Mouse (Mus musculus): ENCODE results near the gene Atp10b. TPM values are rescaled to one million over a fixed set of nuclear protein-coding genes. Genes with fewer than 3 reads are reported as not detected.

Atp10b gene
- total and polyA plus RNA-seq, 3 experiments, result not detected

- Histone ChIP-seq H3K9ac (ENCODE audit: insufficient read depth, low read depth) (no peak overlapping the region), H3K79me2 (replicated peaks; ENCODE audit: control insufficient read depth, extremely low read depth, insufficient read depth, poor library complexity, severe bottlenecking) (no peaks in the 10 kb centered on the region), H3K4me1 (ENCODE audit: control insufficient read depth in 1 of 2, insufficient read depth in 2 of 2) (peaks cover 14 to 20% of the 10 kb centered on the region in 2 experiments), H3K4me2 (ENCODE audit: insufficient read depth, low read depth, poor library complexity, severe bottlenecking) (no peak overlapping the region), H3K4me3 (replicated peaks in 1 of 3; ENCODE audit: low read depth in 2 of 3, low read length in 2 of 3, poor library complexity in 1 of 3) (no peak overlapping the region), H3K27ac (ENCODE audit: insufficient read depth, low read depth) (no peak overlapping the region), H3K27me3 (replicated peaks) (no peaks in the 10 kb centered on the region), H3K9me3 (replicated peaks; ENCODE audit: low read length) (no peaks in the 10 kb centered on the region), H3K36me3 (replicated peaks in 1 of 2; ENCODE audit: control insufficient read depth in 1 of 2, insufficient read depth in 1 of 2, low read length in 1 of 2) (no peaks in the 10 kb centered on the region)
- TF ChIP-seq ZKSCAN1 (IDR thresholded peaks at IDR 0.05; ENCODE audit: borderline replicate concordance, low read depth, low read length), result no peak
- TF ChIP-seq CHD1 (IDR thresholded peaks at IDR 0.05; ENCODE audit: low read depth, low read length), result no peak
- no peak for TF ChIP-seq EP300 (IDR thresholded peaks at IDR 0.05; ENCODE audit: low read length)
- no peak for TF ChIP-seq IRF4 (IDR thresholded peaks at IDR 0.05; ENCODE audit: low read depth, low read length)
- no peak for TF ChIP-seq CHD2 (IDR thresholded peaks at IDR 0.05; ENCODE audit: low read length)
- TF ChIP-seq ZMIZ1 (IDR thresholded peaks at IDR 0.05; ENCODE audit: low read depth, low read length), result no peak
- TF ChIP-seq NRF1 (IDR thresholded peaks at IDR 0.05; ENCODE audit: low read depth, low read length), result no peak
- TF ChIP-seq POLR2A (IDR thresholded peaks at IDR 0.05; ENCODE audit: low read depth, low read length), result no peak
- no peak for TF ChIP-seq UBTF (IDR thresholded peaks at IDR 0.05; ENCODE audit: low read depth, low read length)
- no peak for TF ChIP-seq MYC (IDR thresholded peaks at IDR 0.05; ENCODE audit: low read depth, low read length)
- TF ChIP-seq KAT2A (IDR thresholded peaks at IDR 0.05; ENCODE audit: insufficient replicate concordance, low read length), result no peak
- no peak for TF ChIP-seq USF2 (conservative IDR thresholded peaks at IDR 0.05; ENCODE audit: low read depth, low read length)
- TF ChIP-seq MEF2A (IDR thresholded peaks at IDR 0.05; ENCODE audit: borderline replicate concordance, low read depth, low read length), result no peak
- no peak for DNase-seq (ENCODE audit: extremely low read depth)
- in situ Hi-C loops (cut with MboI; ENCODE audit: low pct_ligation_motif_present, low pct_unique_long_range_greater_than_20kb, low sequenced_read_pairs) (no loop called here), dilution Hi-C loops (cut with MboI; ENCODE audit: extremely low pct_ligation_motif_present, extremely low pct_unique_long_range_greater_than_20kb, low sequenced_read_pairs) (no loop called here)
These were observed 20.9 kb downstream of the Atp10b start for GRCm38 (mm10) chr11:43170601-43171000.

- no peak overlapping the region for H3K27ac ChIP-seq (ENCODE audit: insufficient read depth, low read depth)
- in situ Hi-C loops (cut with MboI; ENCODE audit: low pct_ligation_motif_present, low pct_unique_long_range_greater_than_20kb, low sequenced_read_pairs), result no loop called here
- TF ChIP-seq ZKSCAN1 (IDR thresholded peaks at IDR 0.05; ENCODE audit: borderline replicate concordance, low read depth, low read length) (no peak), POLR2A (IDR thresholded peaks at IDR 0.05; ENCODE audit: low read depth, low read length) (peak; percentile 41; the same call in 1 of the 2 replicates), GABPA (IDR thresholded peaks at IDR 0.05; ENCODE audit: insufficient replicate concordance, low read depth, low read length) (no peak), MEF2A (IDR thresholded peaks at IDR 0.05; ENCODE audit: borderline replicate concordance, low read depth, low read length) (peak; percentile 76), MAZ (IDR thresholded peaks at IDR 0.05; ENCODE audit: low read depth, low read length) (peak; percentile 16; the same call in 1 of the 2 replicates), JUND (conservative IDR thresholded peaks at IDR 0.05; ENCODE audit: low read depth, low read length) (peak; percentile 98), MXI1 (IDR thresholded peaks at IDR 0.05; ENCODE audit: low read depth, low read length) (peak; percentile 61), HCFC1 (IDR thresholded peaks at IDR 0.05; ENCODE audit: low read depth, low read length) (no peak), ZMIZ1 (IDR thresholded peaks at IDR 0.05; ENCODE audit: low read depth, low read length) (no peak), TCF12 (IDR thresholded peaks at IDR 0.05; ENCODE audit: low read depth, low read length) (peak; percentile 70), ETS1 (conservative IDR thresholded peaks at IDR 0.05; ENCODE audit: low read depth, low read length) (peak; percentile 92), SIN3A (IDR thresholded peaks at IDR 0.05; ENCODE audit: low read length) (0 out of 2 replicates have a peak, but pooled peaks have one; percentile 53), E2F4 (IDR thresholded peaks at IDR 0.05; ENCODE audit: insufficient replicate concordance, low read depth, low read length) (peak; percentile 67; the same call in 1 of the 2 replicates), UBTF (IDR thresholded peaks at IDR 0.05; ENCODE audit: low read depth, low read length) (no peak), RAD21 (IDR thresholded peaks at IDR 0.05; ENCODE audit: low read depth, low read length) (no peak), JUN (IDR thresholded peaks at IDR 0.05; ENCODE audit: insufficient read depth, low read depth, low read length) (peak; percentile 97), CHD2 (IDR thresholded peaks at IDR 0.05; ENCODE audit: low read length) (peak; percentile 78), NRF1 (IDR thresholded peaks at IDR 0.05; ENCODE audit: low read depth, low read length) (no peak), EP300 (IDR thresholded peaks at IDR 0.05; ENCODE audit: low read length) (peak; percentile 99), BHLHE40 (IDR thresholded peaks at IDR 0.05; ENCODE audit: low read depth, low read length) (peak; percentile 95), MAX (IDR thresholded peaks at IDR 0.05; ENCODE audit: low read length) (peak; percentile 24; the same call in 1 of the 2 replicates), ZC3H11A (IDR thresholded peaks at IDR 0.05; ENCODE audit: low read depth, low read length) (no peak), ELF1 (IDR thresholded peaks at IDR 0.05; ENCODE audit: low read depth, low read length) (peak; percentile 45; the same call in 1 of the 2 replicates), MYC (IDR thresholded peaks at IDR 0.05; ENCODE audit: low read depth, low read length) (peak; percentile 77; the same call in 1 of the 2 replicates)
These were observed 24.9 kb downstream of the Atp10b start for GRCm38 (mm10) chr11:43174359-43175116.

More at GRCm38 (mm10) chr11:43174359-43175116, 24.9 kb downstream of the Atp10b start:
- peak; percentile 98 for DNase-seq (ENCODE audit: extremely low read depth)
- peaks cover 17 to 33% of the 10 kb centered on the region in 2 experiments for H3K4me1 ChIP-seq (ENCODE audit: control insufficient read depth in 1 of 2, insufficient read depth in 2 of 2)
- H3K79me2 ChIP-seq (replicated peaks; ENCODE audit: control insufficient read depth, extremely low read depth, insufficient read depth, poor library complexity, severe bottlenecking), result no peaks in the 10 kb centered on the region
- H3K4me2 ChIP-seq (ENCODE audit: insufficient read depth, low read depth, poor library complexity, severe bottlenecking), result peak overlapping the region; percentile 86
- peak overlapping the region in 1 of 3 experiments; percentile 21 for H3K4me3 ChIP-seq (replicated peaks in 1 of 3; ENCODE audit: low read depth in 2 of 3, low read length in 2 of 3, poor library complexity in 1 of 3)
- no peaks in the 10 kb centered on the region for H3K9me3 ChIP-seq (replicated peaks; ENCODE audit: low read length)
- dilution Hi-C loops (cut with MboI; ENCODE audit: extremely low pct_ligation_motif_present, extremely low pct_unique_long_range_greater_than_20kb, low sequenced_read_pairs), result no loop called here
- H3K27me3 ChIP-seq (replicated peaks), result no peaks in the 10 kb centered on the region
- no peaks in the 10 kb centered on the region for H3K36me3 ChIP-seq (replicated peaks in 1 of 2; ENCODE audit: control insufficient read depth in 1 of 2, insufficient read depth in 1 of 2, low read length in 1 of 2)
- H3K9ac ChIP-seq (ENCODE audit: insufficient read depth, low read depth), result no peak overlapping the region
